Mouse (Mus musculus): Measurements from ENCODE around the gene Tmem9. TPM values are rescaled to one million over a fixed set of nuclear protein-coding genes. Genes with fewer than 3 reads are reported as not detected.

Tmem9 gene
- polyA plus RNA-seq, 1 experiment from 2014 or later, result 93.3 TPM

- Histone ChIP-seq H3K4me3 (ENCODE audit: low read depth, low read length) (no peak overlapping the region), H3K27ac (replicated peaks; ENCODE audit: low read depth, low read length) (no peak overlapping the region), H3K27me3 (replicated peaks; ENCODE audit: control insufficient read depth, insufficient read depth, low read length) (no peaks in the 10 kb centered on the region), H3K9me3 (ENCODE audit: control insufficient read depth, low read length) (no peaks in the 10 kb centered on the region), H3K4me2 (ENCODE audit: low read depth, low read length) (no peak overlapping the region), H3K4me1 (ENCODE audit: control insufficient read depth, insufficient read depth, low read length) (peaks cover 12% of the 10 kb centered on the region), H3K9ac (ENCODE audit: low read depth, low read length) (no peak overlapping the region), H3K36me3 (ENCODE audit: control insufficient read depth, insufficient read depth, low read length) (peaks cover 6% of the 10 kb centered on the region; the same call in 1 of the 2 replicates)
- WGBS, result 86% methylated on average over 2 of the region's 2 CpGs
- no peak for DNase-seq (ENCODE audit: low spot score)
- no peak for ATAC-seq (ENCODE audit: low read depth)
These were observed 7.0 kb downstream of the Tmem9 start for GRCm38 (mm10) chr1:136014796-136015502.

- no peak for DNase-seq (ENCODE audit: low spot score)
These were observed 9.4 kb downstream of the Tmem9 start for GRCm38 (mm10) chr1:136017307-136017706.

GRCm38 (mm10) chr1:136017907-136018313 is 10.0 kb downstream of the Tmem9 start:
- Histone ChIP-seq H3K4me2 (ENCODE audit: low read depth, low read length) (peak overlapping the region; percentile 89), H3K4me1 (ENCODE audit: control insufficient read depth, insufficient read depth, low read length) (peaks cover 12% of the 10 kb centered on the region), H3K9ac (ENCODE audit: low read depth, low read length) (peak overlapping the region; percentile 86), H3K27me3 (replicated peaks; ENCODE audit: control insufficient read depth, insufficient read depth, low read length) (no peaks in the 10 kb centered on the region), H3K27ac (replicated peaks; ENCODE audit: low read depth, low read length) (peak overlapping the region; percentile 80), H3K36me3 (ENCODE audit: control insufficient read depth, insufficient read depth, low read length) (peaks cover 29% of the 10 kb centered on the region), H3K9me3 (ENCODE audit: control insufficient read depth, low read length) (no peaks in the 10 kb centered on the region), H3K4me3 (ENCODE audit: low read depth, low read length) (peak overlapping the region; percentile 82)
- 2% methylated on average over 17 of the region's 22 CpGs for WGBS
- peak; percentile 98 for DNase-seq (ENCODE audit: low spot score)
- peak; percentile 99 for ATAC-seq (ENCODE audit: low read depth)

More at GRCm38 (mm10) chr1:136017307-136017706, 9.4 kb downstream of the Tmem9 start:
- no peaks in the 10 kb centered on the region for H3K27me3 ChIP-seq (replicated peaks; ENCODE audit: control insufficient read depth, insufficient read depth, low read length)
- no peaks in the 10 kb centered on the region for H3K9me3 ChIP-seq (ENCODE audit: control insufficient read depth, low read length)
- no peak overlapping the region for H3K9ac ChIP-seq (ENCODE audit: low read depth, low read length)
- peak; percentile 22; the same call in 1 of the 2 replicates for ATAC-seq (ENCODE audit: low read depth)
- H3K36me3 ChIP-seq (ENCODE audit: control insufficient read depth, insufficient read depth, low read length), result peaks cover 23% of the 10 kb centered on the region
- H3K4me1 ChIP-seq (ENCODE audit: control insufficient read depth, insufficient read depth, low read length), result peaks cover 12% of the 10 kb centered on the region
- H3K27ac ChIP-seq (replicated peaks; ENCODE audit: low read depth, low read length), result peak overlapping the region; percentile 80; the same call in 1 of the 2 replicates
- peak overlapping the region; percentile 89 for H3K4me2 ChIP-seq (ENCODE audit: low read depth, low read length)
- 48% methylated on average over 2 of the region's 2 CpGs for WGBS
- H3K4me3 ChIP-seq (ENCODE audit: low read depth, low read length), result peak overlapping the region; percentile 82

DNA sequence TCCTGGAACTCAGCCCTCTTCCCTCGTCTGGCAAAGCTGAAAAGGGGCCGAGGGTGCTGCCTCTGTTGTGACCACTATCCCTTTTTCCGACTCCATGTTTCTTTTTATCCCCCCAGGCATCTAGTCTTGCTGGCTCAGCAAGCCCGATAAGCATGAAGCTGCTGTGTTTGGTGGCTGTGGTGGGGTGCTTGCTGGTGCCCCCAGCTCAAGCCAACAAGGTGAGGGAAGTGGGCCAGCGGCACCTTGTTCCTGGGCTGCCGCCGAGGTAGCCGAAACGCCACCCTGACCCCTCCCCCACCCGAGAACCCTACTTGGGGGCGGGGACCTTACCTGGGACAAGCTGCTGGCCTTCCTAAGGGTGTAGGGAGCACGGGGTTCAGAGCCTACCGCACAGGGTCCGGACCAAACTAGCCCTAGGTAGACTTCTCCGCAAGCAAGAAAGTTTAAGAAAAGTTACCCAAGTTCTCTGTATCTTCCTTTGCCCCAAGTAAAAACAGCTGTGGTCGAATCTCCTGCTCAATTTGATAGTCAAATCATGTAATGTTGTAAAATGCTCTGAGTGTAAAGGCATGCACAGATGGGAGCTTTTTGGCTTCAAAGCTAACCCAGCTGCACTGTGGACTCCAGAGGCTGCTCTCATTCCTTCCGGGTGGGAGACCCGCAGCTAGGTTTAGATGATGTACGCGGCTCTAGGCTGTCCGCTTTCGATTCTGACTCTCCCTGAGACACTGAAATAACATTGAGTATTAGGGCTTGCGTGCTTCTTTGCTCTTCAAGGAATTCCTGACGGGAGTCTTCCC is 10.6 kb downstream of the Tmem9 start:
- H3K4me2 ChIP-seq (ENCODE audit: low read depth, low read length), result peak overlapping the region; percentile 89
- DNase-seq (ENCODE audit: low spot score), result peak; percentile 67
- H3K9ac ChIP-seq (ENCODE audit: low read depth, low read length), result peak overlapping the region; percentile 86
- H3K36me3 ChIP-seq (ENCODE audit: control insufficient read depth, insufficient read depth, low read length), result peaks cover 36% of the 10 kb centered on the region
- no peaks in the 10 kb centered on the region for H3K9me3 ChIP-seq (ENCODE audit: control insufficient read depth, low read length)
- no peaks in the 10 kb centered on the region for H3K27me3 ChIP-seq (replicated peaks; ENCODE audit: control insufficient read depth, insufficient read depth, low read length)
- H3K4me3 ChIP-seq (ENCODE audit: low read depth, low read length), result peak overlapping the region; percentile 82
- peaks cover 12% of the 10 kb centered on the region for H3K4me1 ChIP-seq (ENCODE audit: control insufficient read depth, insufficient read depth, low read length)
- ATAC-seq (ENCODE audit: low read depth), result peak; percentile 37
- H3K27ac ChIP-seq (replicated peaks; ENCODE audit: low read depth, low read length), result peak overlapping the region; percentile 80
- whole genome bisulfite sequencing, result 3% methylated on average over 24 of the region's 24 CpGs

GRCm38 (mm10) chr1:136030201-136030600 is 22.3 kb downstream of the Tmem9 start:
- Histone ChIP-seq H3K27me3 (replicated peaks; ENCODE audit: control insufficient read depth, insufficient read depth, low read length) (no peaks in the 10 kb centered on the region), H3K9me3 (ENCODE audit: control insufficient read depth, low read length) (no peaks in the 10 kb centered on the region), H3K9ac (ENCODE audit: low read depth, low read length) (no peak overlapping the region), H3K36me3 (ENCODE audit: control insufficient read depth, insufficient read depth, low read length) (peaks cover 95% of the 10 kb centered on the region), H3K4me3 (ENCODE audit: low read depth, low read length) (no peak overlapping the region), H3K4me2 (ENCODE audit: low read depth, low read length) (no peak overlapping the region), H3K27ac (replicated peaks; ENCODE audit: low read depth, low read length) (no peak overlapping the region), H3K4me1 (ENCODE audit: control insufficient read depth, insufficient read depth, low read length) (no peaks in the 10 kb centered on the region)
- peak; percentile 63 for DNase-seq (ENCODE audit: low spot score)
- 47% methylated on average over 7 of the region's 7 CpGs for WGBS
- peak; percentile 56; the same call in 1 of the 2 replicates for ATAC-seq (ENCODE audit: low read depth)

GRCm38 (mm10) chr1:136031697-136032096 is 23.7 kb downstream of the Tmem9 start:
- 79% methylated on average over 6 of the region's 8 CpGs for WGBS
- no peak overlapping the region for H3K4me2 ChIP-seq (ENCODE audit: low read depth, low read length)
- no peak overlapping the region for H3K9ac ChIP-seq (ENCODE audit: low read depth, low read length)
- H3K9me3 ChIP-seq (ENCODE audit: control insufficient read depth, low read length), result no peaks in the 10 kb centered on the region
- H3K27ac ChIP-seq (replicated peaks; ENCODE audit: low read depth, low read length), result no peak overlapping the region
- ATAC-seq (ENCODE audit: low read depth), result no peak
- no peak for DNase-seq (ENCODE audit: low spot score)
- H3K27me3 ChIP-seq (replicated peaks; ENCODE audit: control insufficient read depth, insufficient read depth, low read length), result no peaks in the 10 kb centered on the region
- H3K4me1 ChIP-seq (ENCODE audit: control insufficient read depth, insufficient read depth, low read length), result no peaks in the 10 kb centered on the region
- peaks cover 87% of the 10 kb centered on the region for H3K36me3 ChIP-seq (ENCODE audit: control insufficient read depth, insufficient read depth, low read length)
- no peak overlapping the region for H3K4me3 ChIP-seq (ENCODE audit: low read depth, low read length)

GRCm38 (mm10) chr1:136032961-136033360 is 25.0 kb downstream of the Tmem9 start:
- Histone ChIP-seq H3K4me3 (ENCODE audit: low read depth, low read length) (no peak overlapping the region), H3K36me3 (ENCODE audit: control insufficient read depth, insufficient read depth, low read length) (peaks cover 75% of the 10 kb centered on the region), H3K4me2 (ENCODE audit: low read depth, low read length) (no peak overlapping the region), H3K27ac (replicated peaks; ENCODE audit: low read depth, low read length) (no peak overlapping the region), H3K4me1 (ENCODE audit: control insufficient read depth, insufficient read depth, low read length) (no peaks in the 10 kb centered on the region), H3K27me3 (replicated peaks; ENCODE audit: control insufficient read depth, insufficient read depth, low read length) (no peaks in the 10 kb centered on the region), H3K9me3 (ENCODE audit: control insufficient read depth, low read length) (no peaks in the 10 kb centered on the region), H3K9ac (ENCODE audit: low read depth, low read length) (no peak overlapping the region)
- ATAC-seq (ENCODE audit: low read depth) (no peak), DNase-seq (ENCODE audit: low spot score) (no peak)
- 59% methylated on average over 7 of the region's 7 CpGs for WGBS

GRCm38 (mm10) chr1:136038746-136039538 is 31.0 kb downstream of the Tmem9 start:
- WGBS, result 75% methylated on average over 5 of the region's 5 CpGs
- H3K4me3 ChIP-seq (ENCODE audit: low read depth, low read length), result no peak overlapping the region

More at GRCm38 (mm10) chr1:136038746-136039538, 31.0 kb downstream of the Tmem9 start:
- Histone ChIP-seq H3K27ac (replicated peaks; ENCODE audit: low read depth, low read length) (no peak overlapping the region), H3K4me2 (ENCODE audit: low read depth, low read length) (no peak overlapping the region), H3K9ac (ENCODE audit: low read depth, low read length) (no peak overlapping the region), H3K27me3 (replicated peaks; ENCODE audit: control insufficient read depth, insufficient read depth, low read length) (no peaks in the 10 kb centered on the region), H3K9me3 (ENCODE audit: control insufficient read depth, low read length) (no peaks in the 10 kb centered on the region), H3K36me3 (ENCODE audit: control insufficient read depth, insufficient read depth, low read length) (peaks cover 19% of the 10 kb centered on the region), H3K4me1 (ENCODE audit: control insufficient read depth, insufficient read depth, low read length) (0 out of 2 replicates have a peak, but pooled peaks cover 6% of the 10 kb centered on the region)
- ATAC-seq (ENCODE audit: low read depth) (no peak), DNase-seq (ENCODE audit: low spot score) (no peak)
